Mouse (Mus musculus) midbrain, embryonic 16.5 days (tissue): ENCODE results near the gene Gtf3c5. TPM values are rescaled to one million over a fixed set of nuclear protein-coding genes. Genes with fewer than 3 reads are reported as not detected.

Source experiments
- ATAC-seq: fragments of 200-750 bp; cut with Nextera tagmentation; 2 replicates; pipeline ENCODE4 v1.8.0; 2017; ENCODE audit warnings: moderate TSS enrichment
- H3K27ac ChIP-seq: fragments of 300-500 bp; sonication (generic); 2 replicates; pipeline ENCODE4 v1.5.1; 2014; ENCODE audit warnings: mild to moderate bottlenecking, low read length, mixed read lengths
- H3K27me3 ChIP-seq: fragments of 300-500 bp; sonication (generic); 2 replicates; pipeline ENCODE4 v1.6.1; 2014; ENCODE audit warnings: low read depth, low read length, mixed read lengths; ENCODE audit not compliant: control insufficient read depth, insufficient read depth
- H3K36me3 ChIP-seq: fragments of 300-500 bp; sonication (generic); 2 replicates; pipeline ENCODE4 v1.6.1; 2014; ENCODE audit warnings: mild to moderate bottlenecking, low read length, moderate library complexity, mixed read lengths; ENCODE audit not compliant: control insufficient read depth, insufficient read depth
- H3K4me1 ChIP-seq: fragments of 300-500 bp; sonication (generic); 2 replicates; pipeline ENCODE4 v1.6.1; 2014; ENCODE audit warnings: mild to moderate bottlenecking, low read length, mixed read lengths; ENCODE audit not compliant: control insufficient read depth, insufficient read depth
- H3K4me2 ChIP-seq: fragments of 300-500 bp; sonication (generic); 2 replicates; pipeline ENCODE4 v1.6.1; 2014; ENCODE audit warnings: mild to moderate bottlenecking, low read length, mixed read lengths
- H3K4me3 ChIP-seq: fragments of 300-500 bp; sonication (generic); 2 replicates; pipeline ENCODE4 v1.5.1; 2014; ENCODE audit warnings: low read depth, mild to moderate bottlenecking, low read length, moderate library complexity, mixed read lengths
- H3K9ac ChIP-seq: fragments of 300-500 bp; sonication (generic); 2 replicates; pipeline ENCODE4 v1.6.1; 2014; ENCODE audit warnings: low read depth, low read length, mixed read lengths
- H3K9me3 ChIP-seq: fragments of 300-500 bp; sonication (generic); replicated peaks from 2 replicates; pipeline ENCODE4 v1.6.1; 2014; ENCODE audit warnings: mild to moderate bottlenecking, low read length, mixed read lengths; ENCODE audit not compliant: control insufficient read depth, poor library complexity, severe bottlenecking
- WGBS: fragments of 180-500 bp; shearing (Covaris S2); extraction: QIAGEN DNeasy Blood & Tissue Kit; methylation state at CpG from one replicate; pipeline ENCODE4 v1.1.7; 2014; 5-methylcytosine and 5-hydroxymethylcytosine counted together
- microRNA-seq: library from miRNA; unstranded; fragments of <30 nt; microRNA quantifications from one replicate; pipeline ENCODE4, GENCODE M21; 2017
- polyA plus RNA-seq: library from polyadenylated mRNA; unstranded; fragments of >200 nt; fragmentation: Nextera tagmentation; extraction: Ambion mirVana; gene quantifications from 2 replicates; pipeline ENCODE4 v1.2.1, GENCODE M21; 2015

Gene Gtf3c5
- polyA plus RNA-seq, 1 experiment from 2014 or later, result 42.3 TPM

DNA sequence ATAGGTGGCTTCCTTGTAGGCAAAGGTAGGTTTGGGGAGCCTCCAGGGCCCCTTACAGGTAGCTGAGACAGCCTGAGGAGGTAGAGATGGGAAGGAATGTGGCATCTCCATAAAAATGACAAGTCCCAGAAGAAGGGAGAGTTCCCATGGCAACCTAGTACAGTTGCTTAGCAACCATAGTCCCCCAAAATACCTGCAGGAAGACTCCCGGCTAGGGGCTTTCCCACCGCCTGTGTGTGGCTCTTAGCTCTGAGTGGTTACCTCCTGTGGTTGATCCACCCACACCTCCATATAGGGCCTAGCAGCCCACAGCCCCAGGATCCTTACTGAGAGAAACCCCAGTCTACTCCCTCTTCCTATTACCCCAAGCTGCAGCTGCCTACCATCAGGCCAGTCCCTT lies 65.3 kb downstream of the Gtf3c5 start:
- Histone ChIP-seq H3K9me3 (no peaks in the 10 kb centered on the region), H3K27ac (peak overlapping the region; percentile 33), H3K4me1 (peaks cover 60% of the 10 kb centered on the region), H3K36me3 (no peaks in the 10 kb centered on the region), H3K9ac (peak overlapping the region; percentile 27; the same call in 1 of the 2 replicates), H3K27me3 (no peaks in the 10 kb centered on the region), H3K4me2 (peak overlapping the region; percentile 34; the same call in 1 of the 2 replicates), H3K4me3 (no peak overlapping the region)
- peak; percentile 47 for ATAC-seq
- 21% methylated on average over 2 of the region's 2 CpGs for WGBS

DNA sequence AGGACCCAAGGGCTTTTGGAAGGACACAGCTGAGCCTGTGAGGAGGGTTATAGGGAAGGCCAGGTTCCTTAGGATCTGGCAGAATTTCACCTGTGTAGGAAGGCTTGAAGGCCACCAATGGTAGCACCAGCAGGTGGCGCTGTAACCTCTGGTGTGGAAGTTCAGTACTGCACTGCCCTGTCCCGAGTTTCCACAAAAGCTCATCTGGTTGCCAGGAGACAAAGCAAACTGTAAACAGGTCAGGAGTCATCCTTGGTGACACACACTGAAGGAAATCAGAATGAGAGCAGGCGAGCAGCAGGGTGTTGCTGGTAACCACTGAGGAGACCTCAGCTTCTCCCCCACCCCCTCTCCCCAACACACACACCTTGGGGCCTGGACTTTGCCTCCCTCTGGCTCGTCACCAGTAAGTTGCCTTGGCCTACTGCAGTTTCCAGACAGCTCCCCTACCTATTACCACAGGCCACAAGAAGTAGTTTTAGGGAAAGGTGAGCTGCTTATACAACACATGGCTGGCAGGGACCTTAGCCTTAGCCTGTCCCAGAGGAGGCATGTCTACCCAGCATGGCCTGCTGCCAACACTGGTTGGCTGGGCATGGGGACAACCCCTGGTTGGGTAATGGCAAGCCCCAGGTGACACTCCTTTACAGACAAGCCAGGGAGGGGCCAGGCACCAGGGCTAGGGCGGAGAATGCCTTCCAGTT lies 66.2 kb downstream of the Gtf3c5 start:
- Histone ChIP-seq H3K36me3 (no peaks in the 10 kb centered on the region), H3K4me3 (no peak overlapping the region), H3K9ac (no peak overlapping the region), H3K27me3 (no peaks in the 10 kb centered on the region), H3K9me3 (no peaks in the 10 kb centered on the region), H3K4me2 (peak overlapping the region; percentile 34; the same call in 1 of the 2 replicates), H3K27ac (peak overlapping the region; percentile 33), H3K4me1 (peaks cover 60% of the 10 kb centered on the region)
- ATAC-seq, result no peak
- WGBS, result 46% methylated on average over 5 of the region's 5 CpGs

Small RNA genes lying within 50 kb of the gene (microRNA-seq; reads per million reads assigned to microRNA genes)
- not detected for gene Gm22824

Other genes with a start within 250 kb of the Gtf3c5 start
- gene Ppp1r26, start 137.0 kb downstream of the Gtf3c5 start, polyA plus RNA-seq, result 19.8 and 22.7 TPM in 2 replicates
- 3.5 and 4.1 TPM in 2 replicates for gene 1700007K13Rik, start 117.4 kb downstream of the Gtf3c5 start, polyA plus RNA-seq
- gene Mrps2, start 115.7 kb downstream of the Gtf3c5 start, polyA plus RNA-seq, result 45.7 and 47.8 TPM in 2 replicates
- 1.1 and 1.2 TPM in 2 replicates for gene Gbgt1, start 86.9 kb downstream of the Gtf3c5 start, polyA plus RNA-seq
- 2.3 and 3.6 TPM in 2 replicates for gene Gm10134, start 77.7 kb downstream of the Gtf3c5 start, polyA plus RNA-seq
- gene Ralgds, start 70.6 kb downstream of the Gtf3c5 start, polyA plus RNA-seq, result 78.4 and 82.0 TPM in 2 replicates
- not detected in 2 replicates for gene Cel, start 20.3 kb downstream of the Gtf3c5 start, polyA plus RNA-seq
- gene Gfi1b, start 38.2 kb upstream of the Gtf3c5 start, polyA plus RNA-seq, result not detected in 2 replicates
- 30.4 and 37.9 TPM in 2 replicates for gene Tsc1, start 57.5 kb upstream of the Gtf3c5 start, polyA plus RNA-seq
- gene Spaca9, start 116.0 kb upstream of the Gtf3c5 start, polyA plus RNA-seq, result 1.8 and 2.8 TPM in 2 replicates
- 3.4 and 4.5 TPM in 2 replicates for gene Ak8, start 116.4 kb upstream of the Gtf3c5 start, polyA plus RNA-seq